Mouse (Mus musculus) sigmoid colon, adult 10 weeks (tissue): ENCODE results near the gene Gm13090. TPM values are rescaled to one million over a fixed set of nuclear protein-coding genes. Genes with fewer than 3 reads are reported as not detected.

Source experiments
- polyA plus RNA-seq: library from polyadenylated mRNA; stranded (reverse); fragments of 350-450 nt; fragmentation: Illumina TruSeq; extraction: RNeasy Lipid Tissue Mini Kit (QIAGEN cat#74804); gene quantifications from one replicate; pipeline ENCODE4 v1.2.3, GENCODE M21; 2014; ENCODE audit warnings: low read depth, low replicate concordance

The Gm13090 gene
- not detected for polyA plus RNA-seq

DNA sequence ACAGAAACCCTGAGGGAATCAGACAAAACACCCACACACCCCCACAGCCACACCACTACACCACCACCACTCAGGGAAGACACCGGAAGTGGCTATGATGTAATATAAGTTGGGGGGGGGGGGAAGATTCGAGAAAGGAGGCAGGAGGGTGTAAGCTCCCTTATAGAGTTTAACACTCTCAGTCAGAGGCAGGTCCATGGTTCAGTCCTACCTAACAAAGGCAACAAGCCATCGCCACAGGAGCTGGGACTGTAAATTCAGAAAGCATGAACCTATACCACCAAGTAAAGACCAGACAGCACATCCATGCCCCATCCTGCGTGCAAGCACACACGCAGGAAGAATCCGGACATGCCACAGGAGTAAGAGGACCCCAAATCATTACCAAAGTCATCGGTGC is at the start of gene Gm13090:
TSS of gene Gm13090 (plus strand) at position 301 of the 400 bp plus-strand sequence.

DNA sequence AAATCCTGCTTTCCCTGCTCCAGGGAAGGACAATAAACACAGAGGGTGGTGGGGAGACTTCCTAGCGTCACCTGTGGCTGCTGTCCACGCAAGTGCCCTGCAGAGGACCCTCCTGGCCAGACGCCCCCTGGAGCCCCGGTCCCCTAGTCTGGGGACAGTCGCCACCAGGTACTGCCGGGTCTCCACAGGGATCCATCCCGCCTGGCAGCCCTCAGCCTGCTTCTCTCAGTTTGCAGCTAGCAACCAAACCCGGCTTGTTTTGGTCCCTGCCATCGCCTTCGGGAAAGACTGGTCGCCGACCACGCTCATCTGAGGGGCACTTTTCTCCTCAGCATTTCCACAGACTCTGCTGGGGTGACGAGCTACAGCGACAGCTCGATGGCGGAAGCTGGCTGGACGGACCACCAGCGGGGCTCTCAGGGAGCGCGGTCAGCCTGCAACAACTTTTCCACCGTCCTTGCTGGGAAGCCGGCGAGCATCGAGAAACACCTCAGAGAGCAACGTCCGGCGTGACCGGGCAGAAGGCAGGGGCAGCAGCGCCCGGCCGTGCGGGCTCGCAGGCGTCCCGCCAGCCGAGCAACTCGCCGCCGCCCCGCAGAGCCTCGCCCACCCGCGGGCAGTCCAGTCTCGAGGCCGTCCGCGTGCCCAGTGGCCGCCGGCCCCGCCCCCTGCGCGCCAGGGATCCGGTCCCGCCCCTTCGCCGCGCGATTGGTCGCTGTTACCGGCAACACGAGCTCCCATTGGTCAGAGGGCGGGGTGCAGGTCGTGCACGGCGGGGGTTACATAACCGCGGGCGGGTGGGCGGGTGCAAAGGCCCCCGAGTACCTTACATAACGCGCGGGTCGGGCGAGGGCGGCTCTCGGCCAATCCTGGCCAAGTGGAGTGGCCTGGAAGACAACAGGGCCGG is 45.1 kb upstream of the Gm13090 start, which contains the start of gene Per3:
TSS of gene Per3 (minus strand) at position 629 of the 907 bp plus-strand sequence.

DNA sequence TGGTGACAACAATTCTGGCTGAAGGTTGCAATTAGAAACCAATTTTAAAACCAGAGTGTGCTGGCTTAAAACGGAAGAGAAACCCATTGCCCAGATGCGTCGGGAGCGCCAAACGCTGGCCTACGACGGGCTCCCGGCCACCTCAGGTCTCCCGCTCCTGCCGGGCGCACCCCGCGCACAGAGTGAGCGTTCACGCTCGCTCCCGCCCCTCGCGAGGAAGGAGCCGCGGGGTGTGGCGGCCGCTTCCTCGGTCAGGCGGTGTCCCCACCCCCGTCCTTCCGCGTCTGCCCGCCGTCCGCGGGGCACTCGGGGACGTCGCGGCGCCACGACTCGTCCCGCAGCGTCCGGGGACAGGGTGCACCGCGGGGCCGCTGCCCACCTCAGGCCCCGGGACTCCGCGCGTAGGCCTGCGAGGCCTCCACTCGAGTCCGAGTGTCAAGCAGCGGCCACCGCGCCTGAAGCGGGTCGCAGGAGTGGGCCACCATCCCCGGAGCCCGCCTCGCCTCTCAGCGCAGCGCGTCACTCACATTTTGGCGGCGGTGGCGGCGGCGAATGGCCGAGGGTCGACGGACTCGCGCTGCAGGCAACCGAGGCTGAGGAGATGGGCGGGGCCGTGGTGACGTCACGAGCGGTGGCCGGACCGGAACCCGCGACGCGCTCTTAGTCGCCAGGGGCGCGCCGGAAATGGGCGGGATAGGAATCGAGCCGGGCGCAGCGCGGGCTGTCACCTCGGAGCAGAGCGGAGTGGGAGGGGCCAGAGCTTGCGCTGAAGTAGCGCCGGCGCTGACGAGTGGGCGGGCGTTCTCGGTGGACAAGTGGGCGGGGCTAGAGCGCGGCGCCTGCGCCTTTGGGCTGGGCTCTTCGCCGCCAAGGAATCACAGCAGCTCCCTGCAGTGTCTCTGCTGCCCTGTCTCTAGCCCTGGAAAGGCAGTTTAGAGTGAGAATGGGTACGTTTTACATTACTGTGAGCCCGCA is 31.7 kb upstream of the Gm13090 start, which contains the start of gene Vamp3:
TSS of gene Vamp3 (minus strand) at position 617 of the 975 bp plus-strand sequence.

Other genes starting within 250 kb of the Gm13090 start
- gene Errfi1, start 235.7 kb upstream of the Gm13090 start, polyA plus RNA-seq: 104 TPM
- gene Park7, start 175.1 kb upstream of the Gm13090 start, polyA plus RNA-seq: 10.4 TPM
- gene Tnfrsf9, start 175.0 kb upstream of the Gm13090 start, polyA plus RNA-seq: 0.63 TPM
- not detected for gene Uts2, start 92.5 kb upstream of the Gm13090 start, polyA plus RNA-seq
- 10.5 TPM for gene Per3, start 44.9 kb upstream of the Gm13090 start, polyA plus RNA-seq
- 230 TPM for gene Vamp3, start 31.6 kb upstream of the Gm13090 start, polyA plus RNA-seq